In the genomic region with DNA sequence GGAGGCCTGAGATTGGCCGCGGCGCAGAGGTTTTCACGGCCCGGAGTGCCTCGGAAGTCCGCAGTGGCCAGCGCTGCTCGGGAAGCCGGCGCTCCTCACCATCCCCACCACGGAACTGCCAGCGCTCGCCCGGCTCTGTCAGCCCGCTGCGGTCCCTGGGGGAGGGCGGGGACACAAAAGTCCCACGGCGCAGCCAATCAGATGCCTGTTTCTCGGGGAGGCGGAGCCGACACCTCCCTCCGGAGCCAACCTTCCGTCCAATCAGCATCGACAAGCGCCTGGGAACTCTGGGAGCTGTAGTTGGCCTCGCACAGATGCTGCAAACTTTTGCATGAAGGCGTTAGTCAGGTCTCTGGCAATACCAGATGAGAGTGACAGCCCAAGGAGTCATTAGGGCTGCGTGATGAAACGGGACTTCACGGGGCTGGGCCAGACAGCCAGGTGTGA, we compare ENCODE assay signal across 8 mouse cellular contexts. TPM values are rescaled to one million over a fixed set of nuclear protein-coding genes. Genes with fewer than 3 reads are reported as not detected.
A peak's percentile ranks its signal among the peaks of the same experiment; 100 is the strongest.
DNase-seq lines count a peak whose midpoint lies in the region; ATAC-seq lines count a peak whose summit lies in the region.

A gene (minus strand): TSS at position 150 of the 447 bp plus-strand sequence.

- H3K4me1 ChIP-seq in intestine, embryonic 14.5 days (replicated peaks; ENCODE audit: control insufficient read depth, insufficient read depth, low read length), result peaks cover 6% of the 10 kb centered on the region

- 0% methylated on average over 32 of the region's 32 CpGs for WGBS in intestine, embryonic 14.5 days

- intact Hi-C loops in left cerebral cortex, postnatal 14 days (cut with DNase I), result loop anchor here (5.0 kb wide), 2 partner anchors 88 to 218 kb away; a partner anchor contains a TSS

- H3K27me3 ChIP-seq in intestine, embryonic 14.5 days (replicated peaks; ENCODE audit: control insufficient read depth, insufficient read depth, low read length), result no peaks in the 10 kb centered on the region

- peak within 1 kb of the TSS; percentile 71 for H3K9ac ChIP-seq in intestine, embryonic 14.5 days (ENCODE audit: low read length)

- no peaks in the 10 kb centered on the region for H3K36me3 ChIP-seq in intestine, embryonic 14.5 days (ENCODE audit: control insufficient read depth, insufficient read depth, low read length)

- H3K9me3 ChIP-seq in intestine, embryonic 14.5 days (ENCODE audit: control insufficient read depth, low read length), result no peaks in the 10 kb centered on the region

- DNase-seq in adrenal gland, adult 18-20 months (ENCODE audit: low spot score in 2 of 2), result peak; percentile 97 to 99
- peak; percentile 99 for DNase-seq in embryo, embryonic 11 days
- peak; percentile 98 for DNase-seq in gastrocnemius, postnatal 25 days
- no peak for DNase-seq in intestine, embryonic 14.5 days (ENCODE audit: low spot score)
- DNase-seq in left cerebral cortex, postnatal 14 days (ENCODE audit: low spot score in 2 of 2), result peak; percentile 98
- DNase-seq in mesoderm, embryonic 11.5 days (ENCODE audit: low read depth, low spot score), result peak; percentile 98
- DNase-seq in right cerebral cortex, postnatal 36 days (ENCODE audit: low spot score in 2 of 2), result peak; percentile 96 to 97
- peak; percentile 97 for DNase-seq in yolk sac, embryonic 10.5 days (ENCODE audit: low spot score)

- peak within 1 kb of the TSS; percentile 56 for H3K4me2 ChIP-seq in intestine, embryonic 14.5 days (ENCODE audit: low read length)

- ATAC-seq in intestine, embryonic 14.5 days (replicated peaks; ENCODE audit: low FRiP score, low TSS enrichment, low read depth), result peak; percentile 86

- H3K4me3 ChIP-seq in intestine, embryonic 14.5 days (ENCODE audit: low read depth, low read length), result peak within 1 kb of the TSS; percentile 82

- H3K27ac ChIP-seq in intestine, embryonic 14.5 days (ENCODE audit: low read depth), result peak within 1 kb of the TSS; percentile 78

RNA-seq across cellular contexts. Expression of the gene that starts here (rescaled TPM):
- total RNA-seq in adrenal gland, adult 18-20 months (2021), result 10 to 100 TPM; 20.5 to 21.5 TPM
- total RNA-seq in gastrocnemius, postnatal 25 days (2021), result 1 to 10 TPM; 1.9 to 2.3 TPM
- polyA plus RNA-seq in intestine, embryonic 14.5 days (2014; fragmentation: Nextera tagmentation; extraction: Ambion mirVana), result 6.9 and 7.3 TPM in 2 replicates
- total RNA-seq in left cerebral cortex, postnatal 14 days (2021), result 10 to 100 TPM; 10.8 to 12.2 TPM
